In genomic region chr11:78345801-78346200, GRCm38 (mm10) we compare ENCODE assay signal across 9 mouse cellular contexts. TPM values are rescaled to one million over a fixed set of nuclear protein-coding genes. Genes with fewer than 3 reads are reported as not detected.
DNase-seq lines count a peak whose midpoint lies in the region; ATAC-seq lines count a peak whose summit lies in the region.
"Had no signal": no experiment of that assay in that cellular context is flagged by ENCODE, and none has a peak within 500 bp of the region (broad histone marks: within the 10 kb centered on the region; RNA-seq: fewer than 3 reads in every experiment).

No protein-coding gene starts in this region.

- WGBS in limb, embryonic 13.5 days, result 79% methylated on average over 7 of the region's 7 CpGs

- H3K9me3 ChIP-seq in limb, embryonic 13.5 days, result no peaks in the 10 kb centered on the region

- H3K4me3 ChIP-seq in limb, embryonic 13.5 days, result no peak overlapping the region

- H3K27ac ChIP-seq in limb, embryonic 13.5 days, result peak overlapping the region; percentile 22; the same call in 1 of the 2 replicates

- peak; percentile 88 for ATAC-seq in CD4-positive, CD25-positive, alpha-beta regulatory T cell, adult 4 months
- ATAC-seq in limb, embryonic 13.5 days (ENCODE audit: low FRiP score, low read depth), result no peak

- peak overlapping the region; percentile 89; the same call in 1 of the 2 replicates for H3K4me2 ChIP-seq in limb, embryonic 13.5 days (replicated peaks)

- H3K27me3 ChIP-seq in limb, embryonic 13.5 days, result no peaks in the 10 kb centered on the region

- H3K36me3 ChIP-seq in limb, embryonic 13.5 days, result peaks cover 36% of the 10 kb centered on the region

- peak; percentile 24 for DNase-seq in adrenal gland, postnatal 10 days
- no peak for DNase-seq in adrenal gland, postnatal 36 days
- peak; percentile 82 to 87 for DNase-seq in natural killer cell, adult 2 months (ENCODE audit: low spot score in 2 of 2)
- DNase-seq in layer of hippocampus, adult 8-10 months (ENCODE audit: low spot score in 2 of 2), result no peak
- DNase-seq in kidney, postnatal 25 days, result no peak
- no peak for DNase-seq in layer of hippocampus, adult 18-20 months (ENCODE audit: low spot score in 2 of 2)

- H3K4me1 ChIP-seq in limb, embryonic 13.5 days, result peaks cover 45% of the 10 kb centered on the region

- peak overlapping the region; percentile 50; the same call in 1 of the 2 replicates for H3K9ac ChIP-seq in limb, embryonic 13.5 days

RNA-seq across cellular contexts. Expression of gene Unc119, which starts 2.5 kb away (rescaled TPM):
- total RNA-seq in adrenal gland, postnatal 10 days (2021), result 10 to 100 TPM; 36.1 to 42.5 TPM
- total RNA-seq in adrenal gland, postnatal 36 days (2021), result 10 to 100 TPM; 32.8 to 37.3 TPM
- polyA plus RNA-seq in CD4-positive, CD25-positive, alpha-beta regulatory T cell, adult 4 months (2017; shearing (Covaris generic)), result 10 to 100 TPM; 11.6 to 13.1 TPM
- 70.1 and 74.7 TPM in 2 replicates for polyA plus RNA-seq in limb, embryonic 13.5 days (2015; fragmentation: Nextera tagmentation; extraction: Ambion mirVana)
- 10 to 100 TPM; 30.9 to 37.3 (median 34.9) TPM for total RNA-seq in layer of hippocampus, adult 8-10 months (2022)
- total RNA-seq in layer of hippocampus, adult 18-20 months (2021), result 10 to 100 TPM; 33.0 to 33.5 TPM

RNA-seq across cellular contexts. Expression of gene Pigs, which starts 17.6 kb away (rescaled TPM):
- 10 to 100 TPM; 40.1 to 40.3 TPM for total RNA-seq in adrenal gland, postnatal 10 days (2021)
- 10 to 100 TPM; 54.0 to 57.7 TPM for total RNA-seq in adrenal gland, postnatal 36 days (2021)
- polyA plus RNA-seq in CD4-positive, CD25-positive, alpha-beta regulatory T cell, adult 4 months (2017; shearing (Covaris generic)), result 100 to 1,000 TPM in 1 of 2 experiments, 10 to 100 TPM in 1; 64.1 to 119 TPM
- 88.5 and 88.9 TPM in 2 replicates for polyA plus RNA-seq in limb, embryonic 13.5 days (2015; fragmentation: Nextera tagmentation; extraction: Ambion mirVana)
- 10 to 100 TPM; 58.9 to 64.6 (median 62.2) TPM for total RNA-seq in layer of hippocampus, adult 8-10 months (2022)
- total RNA-seq in layer of hippocampus, adult 18-20 months (2021), result 10 to 100 TPM; 59.0 to 62.0 TPM

RNA-seq across cellular contexts. Expression of gene Aldoc, which starts 23.0 kb away (rescaled TPM):
- 1 to 10 TPM; 8.3 to 8.6 TPM for total RNA-seq in adrenal gland, postnatal 10 days (2021)
- total RNA-seq in adrenal gland, postnatal 36 days (2021), result 10 to 100 TPM; 11.7 to 21.6 TPM
- polyA plus RNA-seq in CD4-positive, CD25-positive, alpha-beta regulatory T cell, adult 4 months (2017; shearing (Covaris generic)), result 10 to 100 TPM; 10.9 to 14.9 TPM
- 6.5 and 6.6 TPM in 2 replicates for polyA plus RNA-seq in limb, embryonic 13.5 days (2015; fragmentation: Nextera tagmentation; extraction: Ambion mirVana)
- total RNA-seq in layer of hippocampus, adult 8-10 months (2022), result 1,000 to 10,000 TPM in 1 of 4 experiments, 100 to 1,000 TPM in 3; 734 to 1,027 (median 804) TPM
- total RNA-seq in layer of hippocampus, adult 18-20 months (2021), result 100 to 1,000 TPM; 856 to 892 TPM

RNA-seq across cellular contexts. Expression of gene Foxn1, which starts 40.6 kb away (rescaled TPM):
- total RNA-seq in adrenal gland, postnatal 10 days (2021), result under 1 TPM in 1 of 2 experiments, not detected in 1; 0.09 TPM
- under 1 TPM in 1 of 2 experiments, not detected in 1; 0.30 TPM for total RNA-seq in adrenal gland, postnatal 36 days (2021)
- polyA plus RNA-seq in CD4-positive, CD25-positive, alpha-beta regulatory T cell, adult 4 months (2017; shearing (Covaris generic)), result under 1 TPM in 1 of 2 experiments, not detected in 1; 0.09 TPM
- polyA plus RNA-seq in limb, embryonic 13.5 days (2015; fragmentation: Nextera tagmentation; extraction: Ambion mirVana), result 0.24 and 0.48 TPM in 2 replicates
- total RNA-seq in layer of hippocampus, adult 8-10 months (2022), result under 1 TPM in 1 of 4 experiments, not detected in 3; 0.10 TPM
- total RNA-seq in layer of hippocampus, adult 18-20 months (2021), result not detected
- polyA plus RNA-seq: large intestine, adult 2 months had no signal

RNA-seq across cellular contexts. Expression of gene Spag5, which starts 44.5 kb away (rescaled TPM):
- total RNA-seq in adrenal gland, postnatal 10 days (2021), result 10 to 100 TPM; 11.2 to 16.1 TPM
- 1 to 10 TPM; 4.1 to 4.3 TPM for total RNA-seq in adrenal gland, postnatal 36 days (2021)
- polyA plus RNA-seq in CD4-positive, CD25-positive, alpha-beta regulatory T cell, adult 4 months (2017; shearing (Covaris generic)), result 1 to 10 TPM; 2.8 to 4.3 TPM
- 39.6 and 45.8 TPM in 2 replicates for polyA plus RNA-seq in limb, embryonic 13.5 days (2015; fragmentation: Nextera tagmentation; extraction: Ambion mirVana)
- total RNA-seq in layer of hippocampus, adult 8-10 months (2022), result 1 to 10 TPM; 5.8 to 9.4 (median 7.1) TPM
- total RNA-seq in layer of hippocampus, adult 18-20 months (2021), result 1 to 10 TPM; 5.7 to 7.1 TPM

Comparison
In these comparisons a context has a peak if more than half of its experiments do, and no peak if none do; other contexts are left out.
1. DNase-seq: peak in adrenal gland, postnatal 10 days (single experiment) and natural killer cell, adult 2 months (2 of 2); none in adrenal gland, postnatal 36 days (0 of 2), layer of hippocampus, adult 8-10 months (0 of 2), kidney, postnatal 25 days (0 of 2) and layer of hippocampus, adult 18-20 months (0 of 2).
2. RNA of gene Aldoc, which starts 23.0 kb away (total RNA-seq): 856 to 892 TPM in layer of hippocampus, adult 18-20 months and 734 to 1,027 TPM in layer of hippocampus, adult 8-10 months; 11.7 to 21.6 TPM in adrenal gland, postnatal 36 days and 8.3 to 8.6 TPM in adrenal gland, postnatal 10 days; every median in the first group is over 10 times any median in the second.